Mouse (Mus musculus): Measurements from ENCODE around the gene Crb1. TPM values are rescaled to one million over a fixed set of nuclear protein-coding genes. Genes with fewer than 3 reads are reported as not detected.

The Crb1 gene
- polyA plus RNA-seq, 1 experiment from 2014 or later = 1.2 TPM

DNA sequence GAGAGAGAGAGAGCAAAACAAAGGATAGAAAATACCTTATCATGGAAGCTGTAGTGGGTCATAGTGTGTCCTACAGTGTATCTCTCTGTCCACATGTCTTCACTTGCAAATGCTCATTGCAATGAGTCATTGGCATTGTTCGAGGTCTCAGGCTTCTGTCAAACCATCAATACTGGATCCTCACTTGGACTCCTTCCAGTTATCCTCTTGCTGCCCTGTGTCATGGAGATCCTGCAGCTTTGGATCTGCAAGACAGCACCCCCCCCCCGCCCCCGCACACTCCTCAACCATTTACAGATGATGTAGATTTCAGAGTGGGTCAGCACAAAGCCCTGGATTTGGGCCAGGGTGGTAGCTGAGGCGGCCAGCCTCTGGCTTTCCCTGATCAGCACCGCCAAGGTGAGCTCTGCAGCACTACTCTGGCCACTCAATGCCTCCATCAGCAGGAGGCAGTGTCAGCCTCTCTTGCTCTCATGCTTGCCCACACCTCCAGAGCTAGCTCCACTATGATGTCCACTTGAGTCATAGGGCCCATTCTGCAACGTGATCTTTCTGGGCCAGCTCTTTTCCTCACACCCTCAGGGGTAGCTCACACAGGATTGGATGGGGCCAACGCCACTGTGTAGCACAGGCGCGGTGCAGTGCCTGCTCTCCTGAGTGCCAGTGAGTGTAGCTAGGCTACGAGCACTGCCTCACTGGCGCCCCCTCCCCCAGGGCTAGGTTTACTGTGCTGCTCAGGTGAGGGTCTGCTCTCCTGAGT, 2.1 kb upstream of the Crb1 start:
- no peaks in the 10 kb centered on the region for H3K9me3 ChIP-seq (replicated peaks)
- H3K4me1 ChIP-seq = peaks cover 27% of the 10 kb centered on the region
- no peaks in the 10 kb centered on the region for H3K27me3 ChIP-seq (ENCODE audit: low read depth, poor library complexity, severe bottlenecking)
- no peak overlapping the region; the same call in 1 of the 2 replicates for H3K27ac ChIP-seq (replicated peaks)
- DNase-seq (ENCODE audit: low spot score) = no peak
- WGBS = 19% methylated on average over 11 of the region's 11 CpGs
- H3K36me3 ChIP-seq = no peaks in the 10 kb centered on the region
- no peak overlapping the region for H3K4me3 ChIP-seq

DNA sequence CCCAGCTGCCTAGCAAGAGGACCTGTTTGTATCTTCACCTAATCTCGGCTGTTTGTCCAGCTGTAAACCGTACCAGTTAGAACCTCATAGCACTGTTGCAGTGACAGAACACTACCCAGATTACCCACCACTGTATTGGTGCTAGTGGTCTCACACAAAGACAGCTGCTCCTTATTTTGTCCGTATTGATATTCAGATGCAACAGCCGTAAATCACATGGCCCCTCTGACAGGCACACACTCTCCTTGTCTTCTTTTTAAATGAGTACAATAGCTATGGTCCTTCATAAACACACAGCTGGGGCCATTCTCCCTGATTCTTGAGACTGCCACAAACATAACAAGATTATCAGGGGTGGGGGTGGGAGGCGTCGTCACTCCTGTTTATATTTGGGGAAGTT, 1.0 kb downstream of the Crb1 start:
- Histone ChIP-seq H3K4me1 (peaks cover 27% of the 10 kb centered on the region), H3K27me3 (ENCODE audit: low read depth, poor library complexity, severe bottlenecking) (no peaks in the 10 kb centered on the region), H3K9me3 (replicated peaks) (no peaks in the 10 kb centered on the region), H3K36me3 (no peaks in the 10 kb centered on the region), H3K27ac (replicated peaks) (peak overlapping the region; percentile 61), H3K4me3 (peak overlapping the region; percentile 42)
- DNase-seq (ENCODE audit: low spot score) = peak; percentile 16
- WGBS = 31% methylated on average over 6 of the region's 6 CpGs

DNA sequence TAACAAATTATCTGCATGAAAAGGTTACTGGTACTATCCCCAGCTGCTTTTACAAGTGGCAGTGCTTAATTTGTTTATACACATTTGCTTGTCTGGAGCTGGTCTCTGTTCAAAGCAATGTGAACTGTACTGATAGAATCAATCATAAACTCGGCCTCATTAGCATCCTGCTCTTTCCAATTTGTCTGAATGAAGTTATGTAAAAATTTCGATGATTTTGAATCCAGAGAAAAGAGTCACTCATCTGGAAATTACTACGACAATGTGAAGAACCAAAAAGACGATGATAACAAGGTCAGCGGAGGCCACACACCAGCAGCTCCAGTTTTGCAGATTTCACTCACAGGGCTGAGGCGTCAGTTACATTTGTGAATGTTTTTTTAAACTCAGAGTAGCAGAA, 5.6 kb downstream of the Crb1 start:
- no peak for DNase-seq (ENCODE audit: low spot score)
- Histone ChIP-seq H3K27ac (replicated peaks) (no peak overlapping the region), H3K4me3 (no peak overlapping the region), H3K9me3 (replicated peaks) (no peaks in the 10 kb centered on the region), H3K4me1 (peaks cover 10% of the 10 kb centered on the region), H3K27me3 (ENCODE audit: low read depth, poor library complexity, severe bottlenecking) (no peaks in the 10 kb centered on the region), H3K36me3 (no peaks in the 10 kb centered on the region)
- 80% methylated on average over 6 of the region's 6 CpGs for WGBS

DNA sequence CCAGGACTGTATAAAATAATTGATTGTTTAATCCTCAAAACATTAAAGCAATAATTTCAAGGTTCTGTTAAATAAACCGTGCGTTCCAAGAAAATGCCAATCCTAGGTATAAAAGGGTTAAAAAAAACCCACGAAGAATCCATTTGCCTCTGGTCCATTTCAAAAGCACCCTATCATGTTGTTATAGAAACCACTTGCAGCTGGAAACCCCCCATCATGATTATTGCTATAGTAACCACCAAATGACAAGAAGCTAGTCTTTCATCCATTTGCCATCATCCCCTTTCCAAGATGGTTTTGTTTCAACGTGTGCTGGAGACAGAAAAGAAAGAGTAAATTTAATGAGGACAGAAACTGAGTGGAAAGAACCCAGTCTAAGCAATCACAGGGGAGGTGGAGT, 28.3 kb downstream of the Crb1 start:
- H3K36me3 ChIP-seq = no peaks in the 10 kb centered on the region
- H3K4me1 ChIP-seq = peaks cover 17% of the 10 kb centered on the region
- no peak for DNase-seq (ENCODE audit: low spot score)
- no peaks in the 10 kb centered on the region for H3K27me3 ChIP-seq (ENCODE audit: low read depth, poor library complexity, severe bottlenecking)
- H3K4me3 ChIP-seq = no peak overlapping the region
- no peak overlapping the region for H3K27ac ChIP-seq (replicated peaks)
- no peaks in the 10 kb centered on the region for H3K9me3 ChIP-seq (replicated peaks)
- 43% methylated on average over 4 of the region's 4 CpGs for WGBS

DNA sequence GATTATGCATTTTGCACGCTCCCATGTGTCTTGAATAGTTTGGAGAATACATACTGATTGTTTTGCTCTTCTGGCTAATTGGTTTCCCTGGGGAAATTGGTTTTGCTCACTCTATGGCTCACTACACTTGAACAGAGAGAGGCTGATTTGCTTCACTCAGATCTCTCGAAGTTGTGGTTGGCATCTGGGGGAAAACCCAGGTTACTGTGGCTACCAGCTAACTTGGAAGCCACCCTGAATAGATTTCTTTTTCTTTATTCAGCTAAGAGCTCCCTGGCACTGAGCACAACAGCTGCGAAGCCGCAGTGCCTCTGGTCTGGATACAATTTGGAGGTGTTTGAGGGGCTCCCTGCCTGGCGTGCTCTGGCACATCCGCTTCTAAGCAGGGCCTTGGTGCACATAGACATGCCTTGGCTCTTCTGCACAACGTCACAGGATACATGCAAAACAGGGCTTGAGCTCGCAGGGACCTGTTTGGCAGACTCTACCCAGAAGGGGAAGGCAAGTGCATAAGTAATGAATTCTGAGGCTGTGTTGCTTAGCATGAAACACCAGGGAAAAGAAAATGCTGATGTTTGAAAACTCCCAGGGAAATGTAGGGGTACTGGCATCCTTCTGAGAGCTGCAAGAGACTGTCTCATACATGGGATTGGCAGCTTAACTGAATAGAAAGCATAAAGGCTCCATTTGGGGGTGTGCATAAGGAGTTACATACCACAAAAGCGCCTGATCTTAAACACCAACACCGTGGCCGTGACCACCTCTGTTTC, 30.1 kb downstream of the Crb1 start:
- H3K4me1 ChIP-seq = peaks cover 17% of the 10 kb centered on the region
- peak overlapping the region; percentile 72 for H3K27ac ChIP-seq (replicated peaks)
- no peaks in the 10 kb centered on the region for H3K27me3 ChIP-seq (ENCODE audit: low read depth, poor library complexity, severe bottlenecking)
- no peaks in the 10 kb centered on the region for H3K9me3 ChIP-seq (replicated peaks)
- no peak for DNase-seq (ENCODE audit: low spot score)
- WGBS = 65% methylated on average over 11 of the region's 11 CpGs
- H3K4me3 ChIP-seq = no peak overlapping the region
- H3K36me3 ChIP-seq = no peaks in the 10 kb centered on the region

DNA sequence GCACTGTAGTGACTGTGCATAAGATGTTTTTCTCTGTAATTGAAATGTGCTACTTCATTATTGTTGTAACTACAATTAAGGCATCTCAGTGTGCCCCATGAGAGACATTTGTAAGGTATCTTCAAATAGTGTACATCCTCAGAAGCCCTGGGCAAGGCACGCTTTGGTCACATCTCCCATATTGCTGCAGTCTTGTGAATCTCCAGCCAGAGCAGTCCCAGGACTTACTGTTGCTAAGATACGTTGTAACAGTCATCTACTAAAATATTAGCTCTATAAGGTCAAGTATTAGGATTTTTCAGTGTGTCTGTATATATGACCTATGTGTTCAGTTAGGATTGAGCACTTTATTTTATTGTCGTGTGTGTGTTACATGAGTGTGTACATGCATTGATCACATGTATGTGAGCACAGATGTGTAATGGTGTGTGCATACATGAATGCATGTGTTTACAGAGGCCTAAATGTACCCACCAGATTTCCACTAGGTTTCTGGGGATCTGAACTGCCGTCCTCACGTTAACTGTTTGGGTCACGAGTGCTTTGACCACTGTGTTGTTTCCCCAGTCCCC, 30.8 kb downstream of the Crb1 start:
- no peaks in the 10 kb centered on the region for H3K36me3 ChIP-seq
- peak overlapping the region; percentile 72; the same call in 1 of the 2 replicates for H3K27ac ChIP-seq (replicated peaks)
- no peak for DNase-seq (ENCODE audit: low spot score)
- H3K27me3 ChIP-seq (ENCODE audit: low read depth, poor library complexity, severe bottlenecking) = no peaks in the 10 kb centered on the region
- H3K4me3 ChIP-seq = no peak overlapping the region
- no peaks in the 10 kb centered on the region for H3K9me3 ChIP-seq (replicated peaks)
- 73% methylated on average over 6 of the region's 6 CpGs for WGBS
- H3K4me1 ChIP-seq = peaks cover 17% of the 10 kb centered on the region

DNA sequence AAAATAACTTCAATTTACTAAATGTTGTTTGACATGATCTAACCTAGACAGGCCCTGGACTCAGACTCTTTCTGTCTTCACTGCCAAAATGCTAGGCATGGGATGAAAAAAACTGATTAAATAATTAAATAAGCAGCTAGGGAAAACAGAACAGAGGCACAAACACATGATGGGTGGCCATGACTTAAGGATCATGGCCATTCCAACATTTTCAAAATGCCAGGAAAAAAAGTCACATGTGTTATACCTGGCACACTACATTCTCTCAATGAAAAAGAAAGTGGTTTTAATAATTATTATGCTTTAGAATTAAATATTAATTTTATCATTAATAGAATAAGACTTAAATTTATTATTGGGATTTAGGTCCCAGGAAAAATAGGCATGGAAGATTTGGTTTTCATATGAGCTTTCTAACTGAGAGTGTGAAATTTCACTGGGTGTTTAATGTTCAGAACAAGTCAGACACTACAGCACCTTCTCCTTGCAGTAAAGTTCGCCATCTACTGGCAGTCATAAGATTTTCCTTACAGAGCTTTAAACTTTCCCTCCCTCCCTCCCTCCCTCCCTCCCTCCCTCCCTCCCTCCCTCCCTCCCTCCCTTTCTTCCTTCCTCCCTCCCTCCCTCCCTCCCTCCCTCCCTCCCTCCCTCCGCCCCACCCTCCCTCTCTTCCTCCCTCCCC, 36.6 kb downstream of the Crb1 start:
- Histone ChIP-seq H3K36me3 (no peaks in the 10 kb centered on the region), H3K27me3 (ENCODE audit: low read depth, poor library complexity, severe bottlenecking) (no peaks in the 10 kb centered on the region), H3K9me3 (replicated peaks) (no peaks in the 10 kb centered on the region), H3K4me3 (no peak overlapping the region), H3K4me1 (no peaks in the 10 kb centered on the region), H3K27ac (replicated peaks) (no peak overlapping the region)
- WGBS = 6% methylated on average over 1 of the region's 2 CpGs
- DNase-seq (ENCODE audit: low spot score) = no peak

DNA sequence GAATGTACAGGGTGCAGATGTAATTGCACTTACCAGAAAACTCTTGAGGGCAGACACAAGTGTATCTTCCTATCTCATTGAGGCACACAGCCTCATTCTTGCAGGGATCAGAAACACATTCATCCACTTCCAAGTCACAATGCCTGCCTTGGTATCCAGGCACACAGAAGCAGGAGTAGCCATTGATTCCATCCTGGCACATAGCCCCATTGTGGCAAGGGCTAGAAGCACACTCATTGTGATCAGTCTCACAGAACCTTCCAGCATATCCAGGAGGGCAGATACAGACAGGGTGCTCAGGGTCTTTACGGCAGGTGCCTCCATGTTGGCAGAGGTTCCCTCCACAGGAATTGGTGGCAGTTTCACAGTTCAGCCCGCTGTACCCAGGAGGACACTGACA, 39.9 kb downstream of the Crb1 start:
- Histone ChIP-seq H3K4me1 (no peaks in the 10 kb centered on the region), H3K36me3 (no peaks in the 10 kb centered on the region), H3K27ac (replicated peaks) (no peak overlapping the region), H3K4me3 (no peak overlapping the region), H3K27me3 (ENCODE audit: low read depth, poor library complexity, severe bottlenecking) (no peaks in the 10 kb centered on the region), H3K9me3 (replicated peaks) (no peaks in the 10 kb centered on the region)
- DNase-seq (ENCODE audit: low spot score) = no peak
- 80% methylated on average over 2 of the region's 2 CpGs for WGBS

DNA sequence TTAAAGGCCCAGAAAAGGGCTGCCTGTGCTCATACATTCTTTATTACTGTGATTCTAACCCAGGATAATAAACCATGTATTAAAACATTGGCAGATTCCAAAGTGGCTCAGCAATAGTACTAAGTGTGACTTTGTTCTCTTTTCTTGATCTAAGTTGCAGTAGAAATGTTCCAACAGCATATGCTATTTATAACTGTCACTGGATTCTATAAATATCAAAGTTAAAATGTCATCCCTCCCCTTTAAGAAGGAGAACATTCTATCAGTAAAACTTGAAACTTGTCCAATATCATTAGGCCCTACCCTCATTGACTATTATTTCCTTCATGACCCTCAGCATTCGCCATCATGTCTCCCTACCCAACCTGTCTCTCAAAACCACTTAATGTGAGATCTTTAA, 48.1 kb downstream of the Crb1 start:
- 88% methylated on average over 1 of the region's 1 CpGs for WGBS
- Histone ChIP-seq H3K27me3 (ENCODE audit: low read depth, poor library complexity, severe bottlenecking) (no peaks in the 10 kb centered on the region), H3K4me3 (no peak overlapping the region), H3K9me3 (replicated peaks) (no peaks in the 10 kb centered on the region), H3K4me1 (no peaks in the 10 kb centered on the region), H3K36me3 (no peaks in the 10 kb centered on the region), H3K27ac (replicated peaks) (no peak overlapping the region)
- no peak for DNase-seq (ENCODE audit: low spot score)

DNA sequence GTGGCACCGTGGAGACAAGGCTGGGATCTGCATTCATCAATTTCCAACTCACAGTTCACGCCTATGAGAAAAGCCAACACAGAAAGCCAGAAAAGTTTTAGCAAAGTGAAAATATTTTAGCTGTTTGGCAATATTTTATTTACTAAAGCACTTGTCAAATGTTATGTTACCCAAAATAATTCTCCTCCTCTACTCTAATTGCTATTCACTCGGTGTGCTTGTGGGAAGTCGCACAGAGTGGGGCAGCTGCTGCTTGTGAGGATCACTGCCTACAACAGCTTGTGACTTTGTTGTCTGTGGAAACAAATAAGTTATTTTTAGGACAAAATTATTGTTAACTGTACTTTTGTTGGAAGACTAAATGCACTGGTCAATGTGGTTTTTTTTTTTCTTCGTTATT, 48.6 kb downstream of the Crb1 start:
- H3K27ac ChIP-seq (replicated peaks) = no peak overlapping the region
- no peak for DNase-seq (ENCODE audit: low spot score)
- no peak overlapping the region for H3K4me3 ChIP-seq
- H3K27me3 ChIP-seq (ENCODE audit: low read depth, poor library complexity, severe bottlenecking) = no peaks in the 10 kb centered on the region
- H3K4me1 ChIP-seq = no peaks in the 10 kb centered on the region
- 89% methylated on average over 5 of the region's 5 CpGs for WGBS
- H3K9me3 ChIP-seq (replicated peaks) = no peaks in the 10 kb centered on the region
- H3K36me3 ChIP-seq = no peaks in the 10 kb centered on the region

DNA sequence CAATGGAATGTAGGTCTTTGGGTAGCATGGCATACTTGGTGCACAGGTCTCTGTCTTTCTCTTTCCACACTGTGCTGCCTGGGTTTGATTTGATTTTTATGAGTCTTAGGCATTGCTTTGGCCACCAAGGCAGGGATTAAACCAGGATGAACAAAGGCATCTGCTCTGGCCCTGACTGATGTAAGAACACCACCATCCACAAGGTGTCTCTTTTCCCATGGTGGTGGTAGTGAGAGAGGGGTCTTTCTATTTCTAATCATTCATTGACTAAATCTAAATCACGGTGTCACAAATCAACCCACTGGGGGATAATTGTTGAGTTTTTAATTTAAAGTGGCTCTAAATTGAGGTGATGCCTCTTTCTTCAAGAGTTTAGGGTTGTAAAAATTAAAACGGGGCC, 51.5 kb downstream of the Crb1 start:
- DNase-seq (ENCODE audit: low spot score) = no peak
- Histone ChIP-seq H3K9me3 (replicated peaks) (no peaks in the 10 kb centered on the region), H3K36me3 (no peaks in the 10 kb centered on the region), H3K27ac (replicated peaks) (no peak overlapping the region; the same call in 1 of the 2 replicates), H3K4me1 (no peaks in the 10 kb centered on the region), H3K27me3 (ENCODE audit: low read depth, poor library complexity, severe bottlenecking) (no peaks in the 10 kb centered on the region), H3K4me3 (no peak overlapping the region)
- WGBS = 73% methylated on average over 2 of the region's 2 CpGs

DNA sequence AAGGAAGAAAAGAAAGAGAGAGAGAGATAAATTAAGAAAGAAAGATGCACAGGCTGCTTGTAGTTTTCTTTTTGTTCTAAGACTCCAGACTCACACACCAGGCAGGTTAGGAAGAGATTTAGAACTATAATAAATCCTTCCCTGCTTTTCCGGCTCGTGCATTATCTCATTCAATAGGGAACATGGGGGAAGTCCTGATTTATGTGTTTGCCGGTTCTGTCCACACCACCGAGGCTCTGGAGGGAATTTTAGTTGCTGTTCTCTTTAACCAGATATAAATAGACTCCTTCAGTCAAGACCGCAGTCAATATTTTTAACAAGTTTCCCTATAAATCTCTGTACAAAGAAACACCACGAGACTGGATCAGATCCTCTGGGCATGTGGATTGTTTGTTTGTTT, 57.1 kb downstream of the Crb1 start:
- DNase-seq (ENCODE audit: low spot score) = no peak
- no peaks in the 10 kb centered on the region for H3K36me3 ChIP-seq
- 83% methylated on average over 6 of the region's 6 CpGs for WGBS
- no peak overlapping the region for H3K4me3 ChIP-seq
- H3K27me3 ChIP-seq (ENCODE audit: low read depth, poor library complexity, severe bottlenecking) = no peaks in the 10 kb centered on the region
- H3K9me3 ChIP-seq (replicated peaks) = no peaks in the 10 kb centered on the region
- no peak overlapping the region for H3K27ac ChIP-seq (replicated peaks)
- H3K4me1 ChIP-seq = no peaks in the 10 kb centered on the region

Data from midbrain, embryonic 10.5 days (tissue).